Mouse (Mus musculus): ENCODE results near the gene Bysl. TPM values are rescaled to one million over a fixed set of nuclear protein-coding genes. Genes with fewer than 3 reads are reported as not detected.

Bysl gene
- polyA plus RNA-seq (2012; ENCODE audit: low replicate concordance), result 13.5 and 15.7 TPM in 2 replicates

GRCm38 (mm10) chr17:47610849-47611660 lies at the start of gene Bysl, which contains the start of the genes Med20 and Gm20517:
Bysl (minus strand) TSS chr17:47611492.
Med20 (plus strand) TSS chr17:47611582.
Gm20517 (plus strand) TSS chr17:47611589.

GRCm38 (mm10) chr17:47630678-47631065 lies 19.4 kb upstream of the Bysl start, which contains the start of gene Usp49:
Usp49 (plus strand) TSS chr17:47630690.

Other genes starting within 250 kb of the Bysl start
- 10.1 and 11.9 TPM in 2 replicates for gene Mrps10, start 242.6 kb downstream of the Bysl start, polyA plus RNA-seq (2012; ENCODE audit: low replicate concordance)
- not detected in 2 replicates for gene Guca1b, start 226.1 kb downstream of the Bysl start, polyA plus RNA-seq (2012; ENCODE audit: low replicate concordance)
- 3.8 and 7.4 TPM in 2 replicates for gene Guca1a, start 210.9 kb downstream of the Bysl start, polyA plus RNA-seq (2012; ENCODE audit: low replicate concordance)
- gene AI661453, start 174.9 kb downstream of the Bysl start, polyA plus RNA-seq (2012; ENCODE audit: low replicate concordance), result 0.19 and 0.46 TPM in 2 replicates
- gene 1700001C19Rik, start 174.1 kb downstream of the Bysl start, polyA plus RNA-seq (2012; ENCODE audit: low replicate concordance), result 0.11 TPM in 1 of 2 replicates, not detected in the other
- gene Taf8, start 109.2 kb downstream of the Bysl start, polyA plus RNA-seq (2012; ENCODE audit: low replicate concordance), result 26.4 and 30.9 TPM in 2 replicates
- 251 and 354 TPM in 2 replicates for gene Ccnd3, start 106.4 kb downstream of the Bysl start, polyA plus RNA-seq (2012; ENCODE audit: low replicate concordance)
- 0.89 and 6.7 TPM in 2 replicates for gene Med20, start 90 bp upstream of the Bysl start, polyA plus RNA-seq (2012; ENCODE audit: low replicate concordance)
- gene Gm20517, start 97 bp upstream of the Bysl start, polyA plus RNA-seq (2012; ENCODE audit: low replicate concordance), result 0.72 and 2.5 TPM in 2 replicates
- gene Usp49, start 19.2 kb upstream of the Bysl start, polyA plus RNA-seq (2012; ENCODE audit: low replicate concordance), result 8.0 and 8.3 TPM in 2 replicates
- gene Tomm6, start 76.9 kb upstream of the Bysl start, polyA plus RNA-seq (2012; ENCODE audit: low replicate concordance), result 71.7 and 103 TPM in 2 replicates
- gene Frs3, start 77.5 kb upstream of the Bysl start, polyA plus RNA-seq (2012; ENCODE audit: low replicate concordance), result 4.3 and 9.7 TPM in 2 replicates
- 0.16 and 0.18 TPM in 2 replicates for gene Gm21981, start 83.0 kb upstream of the Bysl start, polyA plus RNA-seq (2012; ENCODE audit: low replicate concordance)
- 0.43 and 1.3 TPM in 2 replicates for gene Prickle4, start 83.2 kb upstream of the Bysl start, polyA plus RNA-seq (2012; ENCODE audit: low replicate concordance)
- gene Pgc, start 115.3 kb upstream of the Bysl start, polyA plus RNA-seq (2012; ENCODE audit: low replicate concordance), result not detected in 2 replicates
- 234 and 426 TPM in 2 replicates for gene Tfeb, start 125.5 kb upstream of the Bysl start, polyA plus RNA-seq (2012; ENCODE audit: low replicate concordance)
- gene Mdfi, start 223.2 kb upstream of the Bysl start, polyA plus RNA-seq (2012; ENCODE audit: low replicate concordance), result 0.55 and 0.58 TPM in 2 replicates

All from hematopoietic multipotent progenitor cell, adult 10-12 weeks (in vitro differentiated cells).